Mouse (Mus musculus): ENCODE data around the gene Ifit2. TPM values are rescaled to one million over a fixed set of nuclear protein-coding genes. Genes with fewer than 3 reads are reported as not detected.
"Not testable (repeated sequence)": the region's sequence is repeated elsewhere in the genome, so short reads cannot be mapped to it uniquely, and the experiment has no call there.

Gene Ifit2
- polyA plus RNA-seq, 1 experiment: 0.05 TPM

DNA sequence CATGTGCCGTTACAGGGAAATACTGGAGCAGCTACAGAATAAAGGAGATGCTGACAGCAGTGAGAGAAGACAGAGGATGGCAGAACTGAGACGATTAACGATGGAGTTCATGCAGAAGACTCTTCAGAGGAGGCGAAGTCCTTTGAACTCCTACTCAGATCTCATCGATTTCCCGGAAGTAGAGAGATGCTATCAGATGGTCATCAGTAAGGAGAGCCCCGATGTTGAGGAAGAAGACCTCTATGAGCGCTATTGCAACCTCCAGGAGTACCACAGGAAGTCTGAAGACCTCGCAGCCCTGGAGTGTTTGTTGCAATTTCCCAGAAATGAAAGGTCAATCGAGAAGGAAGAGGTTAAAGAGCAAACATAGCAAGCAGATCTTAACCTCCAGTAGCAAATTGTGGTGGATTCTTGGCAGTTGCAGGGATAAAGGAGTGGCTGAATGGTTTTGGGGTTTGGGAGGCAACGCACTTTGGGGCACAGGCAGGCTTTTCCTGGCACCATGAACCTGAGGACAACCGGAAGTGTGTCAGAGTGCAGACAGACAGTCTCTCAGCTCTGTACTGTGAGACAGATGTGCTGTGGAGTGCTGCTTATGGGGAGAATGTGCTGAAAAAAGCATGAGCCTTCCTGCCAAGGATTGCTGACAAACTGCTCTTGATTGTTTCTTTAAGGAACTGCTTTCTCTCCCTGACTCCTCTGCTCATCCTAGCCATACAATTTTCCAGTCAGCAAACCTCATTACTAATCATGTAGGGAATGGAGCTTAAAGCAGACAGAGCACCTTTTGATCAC lies 37.6 kb downstream of the Ifit2 start:
- H3K27me3 ChIP-seq (ENCODE audit: control insufficient read depth, insufficient read depth, low read length); H3K36me3 ChIP-seq (ENCODE audit: control insufficient read depth, insufficient read depth, low read length); H3K4me3 ChIP-seq (ENCODE audit: control insufficient read depth, low read depth, low read length); H3K27ac ChIP-seq (ENCODE audit: control insufficient read depth, insufficient read depth, low read depth, low read length); H3K4me1 ChIP-seq (ENCODE audit: control insufficient read depth, insufficient read depth, low read length): not testable (repeated sequence)

DNA sequence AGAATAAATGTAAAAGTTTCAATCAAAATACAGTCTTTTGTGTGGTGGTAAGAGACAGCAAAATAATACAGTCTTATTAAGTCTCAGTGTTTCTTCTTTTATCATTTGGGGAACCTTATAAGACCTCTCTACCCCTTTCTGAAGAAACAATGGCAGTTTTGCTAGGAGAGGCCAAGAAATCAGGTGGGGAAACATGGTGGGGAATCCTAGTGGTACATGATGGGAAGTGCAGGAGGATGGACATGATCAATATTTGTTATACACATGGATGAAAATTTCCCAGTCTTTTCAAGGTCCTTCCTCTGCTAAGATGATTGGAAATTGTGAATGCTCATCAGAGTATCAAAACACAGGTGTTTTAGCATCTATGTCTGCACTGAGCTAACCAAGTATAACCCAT lies 38.5 kb downstream of the Ifit2 start:
- TF ChIP-seq POLR2A (IDR thresholded peaks at IDR 0.05; ENCODE audit: control insufficient read depth, low read depth, low read length) (no peak), CTCF (IDR thresholded peaks at IDR 0.05; ENCODE audit: control insufficient read depth, insufficient read depth, insufficient replicate concordance, low read depth, low read length) (no peak)

DNA sequence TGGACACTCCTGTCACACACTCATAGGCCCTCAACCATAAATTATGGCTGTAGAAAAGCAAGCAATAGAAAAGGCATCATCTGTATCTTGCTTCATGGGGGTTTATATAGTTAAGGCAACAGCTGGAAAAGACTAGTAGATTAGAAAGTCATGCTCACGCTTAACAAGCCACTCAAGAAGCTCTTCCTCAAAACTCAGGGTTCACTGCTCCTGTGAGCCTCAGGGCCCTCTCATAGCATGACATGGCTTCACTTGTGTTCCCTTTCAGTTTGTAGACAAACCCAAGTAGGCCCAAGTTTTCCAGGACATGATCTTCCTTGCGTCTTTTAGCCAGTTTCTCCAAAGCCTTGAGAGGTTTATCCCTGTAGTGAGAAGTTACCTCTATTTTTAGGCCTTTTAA lies 43.0 kb downstream of the Ifit2 start:
- Histone ChIP-seq H3K36me3 (ENCODE audit: control insufficient read depth, insufficient read depth, low read length) (no peaks in the 10 kb centered on the region), H3K4me3 (ENCODE audit: control insufficient read depth, low read depth, low read length) (no peak overlapping the region), H3K4me1 (ENCODE audit: control insufficient read depth, insufficient read depth, low read length) (no peaks in the 10 kb centered on the region), H3K27me3 (ENCODE audit: control insufficient read depth, insufficient read depth, low read length) (no peaks in the 10 kb centered on the region), H3K27ac (ENCODE audit: control insufficient read depth, insufficient read depth, low read depth, low read length) (no peak overlapping the region)
- TF ChIP-seq CTCF (IDR thresholded peaks at IDR 0.05; ENCODE audit: control insufficient read depth, insufficient read depth, insufficient replicate concordance, low read depth, low read length) (no peak), POLR2A (IDR thresholded peaks at IDR 0.05; ENCODE audit: control insufficient read depth, low read depth, low read length) (no peak)

More for the DNA sequence above, 38.5 kb downstream of the Ifit2 start:
- H3K4me1 ChIP-seq (ENCODE audit: control insufficient read depth, insufficient read depth, low read length): peaks cover 3% of the 10 kb centered on the region
- H3K27me3 ChIP-seq (ENCODE audit: control insufficient read depth, insufficient read depth, low read length): no peaks in the 10 kb centered on the region
- H3K27ac ChIP-seq (ENCODE audit: control insufficient read depth, insufficient read depth, low read depth, low read length): no peak overlapping the region
- H3K4me3 ChIP-seq (ENCODE audit: control insufficient read depth, low read depth, low read length): no peak overlapping the region
- no peaks in the 10 kb centered on the region for H3K36me3 ChIP-seq (ENCODE audit: control insufficient read depth, insufficient read depth, low read length)

DNA sequence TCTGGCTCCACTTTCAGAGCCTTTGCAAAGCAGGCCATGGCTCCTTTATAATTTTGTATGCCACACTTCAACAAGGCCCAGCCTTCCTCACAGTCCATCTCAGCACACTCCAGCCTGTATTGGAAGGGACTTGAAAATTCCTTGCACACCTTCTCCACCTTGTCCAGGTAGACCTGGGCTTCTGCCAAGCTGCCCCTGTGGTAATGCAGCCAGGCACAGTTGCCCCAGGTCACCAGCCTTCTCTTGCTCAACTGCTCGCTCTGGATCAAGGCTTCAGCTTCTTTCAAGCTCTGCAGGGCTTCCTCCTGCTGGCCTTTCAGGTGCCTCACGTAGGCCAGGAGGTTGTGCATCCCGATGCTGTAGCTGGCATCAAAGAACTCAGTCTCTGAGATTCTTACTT lies 44.0 kb downstream of the Ifit2 start:
- H3K27ac ChIP-seq (ENCODE audit: control insufficient read depth, insufficient read depth, low read depth, low read length); H3K36me3 ChIP-seq (ENCODE audit: control insufficient read depth, insufficient read depth, low read length); H3K27me3 ChIP-seq (ENCODE audit: control insufficient read depth, insufficient read depth, low read length); H3K4me3 ChIP-seq (ENCODE audit: control insufficient read depth, low read depth, low read length); H3K4me1 ChIP-seq (ENCODE audit: control insufficient read depth, insufficient read depth, low read length): not testable (repeated sequence)

DNA sequence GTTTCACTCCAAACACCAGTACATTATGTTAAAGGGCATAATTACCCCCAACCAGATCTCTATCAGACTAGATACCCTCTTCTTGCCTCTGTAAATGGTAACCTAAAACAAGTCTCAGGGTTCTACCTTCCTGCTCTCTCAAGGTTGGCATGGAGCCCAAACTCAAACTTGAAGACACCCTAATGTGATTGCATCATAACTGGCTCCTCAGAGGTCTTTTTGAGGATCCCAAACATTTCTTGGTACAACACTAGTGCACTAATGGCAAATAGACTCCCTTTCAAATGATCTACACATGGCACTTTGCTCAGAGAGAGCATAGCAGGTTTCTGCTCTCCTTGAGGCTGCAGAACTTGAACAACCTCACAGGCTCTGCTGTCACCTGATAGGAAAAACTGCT lies 46.3 kb downstream of the Ifit2 start:
- no peak overlapping the region for H3K27ac ChIP-seq (ENCODE audit: control insufficient read depth, insufficient read depth, low read depth, low read length)
- H3K27me3 ChIP-seq (ENCODE audit: control insufficient read depth, insufficient read depth, low read length): no peaks in the 10 kb centered on the region
- H3K4me1 ChIP-seq (ENCODE audit: control insufficient read depth, insufficient read depth, low read length): no peaks in the 10 kb centered on the region
- H3K36me3 ChIP-seq (ENCODE audit: control insufficient read depth, insufficient read depth, low read length): no peaks in the 10 kb centered on the region
- no peak overlapping the region for H3K4me3 ChIP-seq (ENCODE audit: control insufficient read depth, low read depth, low read length)
- TF ChIP-seq CTCF (IDR thresholded peaks at IDR 0.05; ENCODE audit: control insufficient read depth, insufficient read depth, insufficient replicate concordance, low read depth, low read length) (no peak), POLR2A (IDR thresholded peaks at IDR 0.05; ENCODE audit: control insufficient read depth, low read depth, low read length) (no peak)

DNA sequence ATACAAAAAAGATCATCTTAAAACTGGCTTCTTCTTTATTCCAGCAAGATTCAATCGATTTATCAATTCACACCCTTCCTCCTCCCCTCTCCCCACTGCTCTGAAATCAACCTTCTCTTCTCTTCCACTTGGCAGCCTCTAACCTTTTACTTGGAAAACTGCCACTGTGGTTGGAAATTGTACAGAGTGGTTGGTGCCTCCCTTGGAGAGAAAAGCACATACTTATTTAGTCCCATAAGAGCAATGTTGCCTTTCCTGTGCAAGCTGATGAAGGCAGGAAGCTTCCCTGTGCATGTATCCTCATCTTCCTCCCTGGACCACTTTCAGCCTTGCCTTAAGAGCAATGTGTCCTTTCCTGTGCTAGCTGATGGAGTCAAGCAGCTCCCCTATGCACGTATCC lies 47.8 kb downstream of the Ifit2 start:
- no peak overlapping the region for H3K27ac ChIP-seq (ENCODE audit: control insufficient read depth, insufficient read depth, low read depth, low read length)
- TF ChIP-seq POLR2A (IDR thresholded peaks at IDR 0.05; ENCODE audit: control insufficient read depth, low read depth, low read length): no peak
- no peak for TF ChIP-seq CTCF (IDR thresholded peaks at IDR 0.05; ENCODE audit: control insufficient read depth, insufficient read depth, insufficient replicate concordance, low read depth, low read length)
- no peak overlapping the region for H3K4me3 ChIP-seq (ENCODE audit: control insufficient read depth, low read depth, low read length)
- no peaks in the 10 kb centered on the region for H3K27me3 ChIP-seq (ENCODE audit: control insufficient read depth, insufficient read depth, low read length)
- H3K4me1 ChIP-seq (ENCODE audit: control insufficient read depth, insufficient read depth, low read length): no peaks in the 10 kb centered on the region
- H3K36me3 ChIP-seq (ENCODE audit: control insufficient read depth, insufficient read depth, low read length): no peaks in the 10 kb centered on the region

DNA sequence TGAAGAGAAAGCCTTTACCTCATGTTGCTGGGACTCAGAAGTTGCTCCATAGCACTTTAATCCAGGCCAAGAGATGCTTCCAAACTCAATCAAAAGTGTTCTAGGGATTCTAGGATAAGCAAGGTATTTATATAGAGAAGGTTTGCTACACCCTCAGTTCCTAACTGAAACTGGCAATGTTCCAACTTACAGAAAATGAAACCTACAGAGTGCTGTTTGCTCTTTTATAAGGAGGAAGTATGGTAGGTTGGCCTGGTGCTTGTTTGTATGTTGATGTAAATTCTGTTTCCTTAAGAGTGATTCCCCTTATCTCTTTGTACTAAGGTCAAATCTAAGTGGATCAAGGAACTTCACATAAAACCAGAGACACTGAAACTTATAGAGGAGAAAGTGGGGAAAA lies 48.8 kb downstream of the Ifit2 start:
- not testable (repeated sequence) for H3K27ac ChIP-seq (ENCODE audit: control insufficient read depth, insufficient read depth, low read depth, low read length); H3K4me1 ChIP-seq (ENCODE audit: control insufficient read depth, insufficient read depth, low read length); H3K4me3 ChIP-seq (ENCODE audit: control insufficient read depth, low read depth, low read length); H3K36me3 ChIP-seq (ENCODE audit: control insufficient read depth, insufficient read depth, low read length); H3K27me3 ChIP-seq (ENCODE audit: control insufficient read depth, insufficient read depth, low read length)

DNA sequence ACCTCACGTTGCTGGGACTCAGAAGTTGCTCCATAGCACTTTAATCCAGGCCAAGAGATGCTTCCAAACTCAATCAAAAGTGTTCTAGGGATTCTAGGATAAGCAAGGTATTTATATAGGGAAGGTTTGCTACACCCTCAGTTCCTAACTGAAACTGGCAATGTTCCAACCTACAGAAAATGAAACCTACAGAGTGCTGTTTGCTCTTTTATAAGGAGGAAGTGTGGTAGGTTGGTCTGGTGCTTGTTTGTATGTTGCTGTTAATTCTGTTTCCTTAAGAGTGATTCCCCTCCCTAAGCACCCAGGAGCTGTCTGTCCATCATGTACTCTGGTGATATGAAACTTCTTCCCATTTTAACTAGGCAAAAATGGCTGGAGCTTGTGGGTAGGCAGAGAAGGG lies 51.4 kb downstream of the Ifit2 start, which contains the start of gene Ifit1bl1:
Ifit1bl1 (minus strand) TSS at position 69 of the 400 bp plus-strand sequence.
- H3K36me3 ChIP-seq (ENCODE audit: control insufficient read depth, insufficient read depth, low read length); H3K4me1 ChIP-seq (ENCODE audit: control insufficient read depth, insufficient read depth, low read length); H3K27ac ChIP-seq (ENCODE audit: control insufficient read depth, insufficient read depth, low read depth, low read length); H3K27me3 ChIP-seq (ENCODE audit: control insufficient read depth, insufficient read depth, low read length); H3K4me3 ChIP-seq (ENCODE audit: control insufficient read depth, low read depth, low read length): not testable (repeated sequence)
